Mouse (Mus musculus) C2C12 (cell line): ENCODE data around the gene Eno2.

Source experiments
- CEBPB ChIP-seq: IDR thresholded peaks from one replicate; pipeline ENCODE4 v1.6.1; 2011; ENCODE audit warnings: low read depth, mild to moderate bottlenecking, control low read depth, moderate library complexity
- CTCF ChIP-seq: IDR thresholded peaks from one replicate; pipeline ENCODE4 v1.5.1; 2011; ENCODE audit not compliant: control insufficient read depth, insufficient read depth, insufficient read length
- FOSL1 ChIP-seq: IDR thresholded peaks from one replicate; pipeline ENCODE4 v1.8.0; 2011; ENCODE audit warnings: mild to moderate bottlenecking, low read length; ENCODE audit not compliant: poor library complexity, insufficient read depth, severe bottlenecking
- MAX ChIP-seq: IDR thresholded peaks from one replicate; pipeline ENCODE4 v1.6.1; 2011; ENCODE audit warnings: mild to moderate bottlenecking, control low read depth
- MYOG ChIP-seq: IDR thresholded peaks from one replicate; pipeline ENCODE4 v1.6.1; 2011; ENCODE audit not compliant: control insufficient read depth, insufficient read length; ENCODE audit errors: extremely low read depth
- USF1 ChIP-seq: IDR thresholded peaks from one replicate; pipeline ENCODE4 v1.6.1; 2011; ENCODE audit warnings: low read depth, mild to moderate bottlenecking, control low read depth, moderate library complexity

DNA sequence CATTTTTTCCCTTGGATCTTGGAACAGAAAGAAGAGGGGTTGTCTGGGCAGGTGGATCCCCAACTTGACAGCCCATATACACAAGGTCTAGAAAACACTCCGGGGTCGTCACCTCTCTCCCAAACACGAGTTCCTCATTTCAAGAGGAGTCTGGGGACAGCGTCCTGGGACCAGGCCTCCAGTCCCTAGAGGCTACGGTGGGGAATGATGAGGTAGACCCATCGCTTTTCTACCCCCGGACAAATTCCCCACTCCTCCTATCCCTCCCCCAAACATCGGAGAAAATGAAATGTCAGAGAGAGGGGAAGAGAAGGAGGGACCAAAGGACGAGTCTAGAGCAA, 799 bp downstream of the Eno2 start:
- TF ChIP-seq MAX (no peak), CTCF (no peak), USF1 (no peak), FOSL1 (no peak), CEBPB (no peak), MYOG (no peak)
